Mouse (Mus musculus) C2C12 (cell line): ENCODE results near the gene Prr12.

Experiments used
- CTCF ChIP-seq: IDR thresholded peaks from one replicate; pipeline ENCODE4 v1.5.1; 2011; ENCODE audit not compliant: control insufficient read depth, insufficient read depth, insufficient read length
- MAX ChIP-seq: IDR thresholded peaks from one replicate; pipeline ENCODE4 v1.6.1; 2011; ENCODE audit warnings: mild to moderate bottlenecking, control low read depth

DNA sequence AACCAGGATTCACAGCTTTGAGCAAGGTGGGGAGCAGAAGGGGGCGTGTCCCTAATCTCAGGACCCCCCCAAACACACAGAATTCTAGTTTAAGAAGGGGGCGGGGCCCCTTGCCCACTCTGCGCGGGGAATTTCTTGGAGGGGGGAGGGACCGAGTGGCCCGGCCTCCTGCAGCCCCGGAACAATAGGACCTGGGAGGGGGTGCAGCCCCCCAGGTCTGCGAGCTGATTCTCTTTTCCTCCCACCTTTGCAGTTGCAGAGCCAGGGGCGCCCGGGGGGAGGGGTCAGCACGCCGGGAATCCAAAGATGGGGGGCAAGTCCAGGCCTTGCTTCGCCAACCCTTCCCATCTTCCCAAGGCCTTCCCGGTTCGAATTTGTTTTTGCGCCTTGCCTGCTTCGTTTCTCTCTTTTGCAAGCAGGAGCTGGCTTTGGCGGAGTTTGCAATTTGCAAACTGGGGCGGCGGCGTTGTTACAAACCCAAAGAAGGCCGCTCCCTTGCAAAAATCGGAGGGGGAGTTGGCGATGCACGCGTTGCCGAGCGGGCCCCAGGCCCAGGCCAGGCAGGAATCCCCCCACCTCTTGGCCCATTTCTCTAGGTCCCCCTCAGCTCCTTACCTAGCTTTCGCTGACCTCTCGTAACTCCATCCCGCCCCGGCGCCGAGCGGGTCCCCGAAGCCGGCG, 360 bp downstream of the Prr12 start:
- TF ChIP-seq CTCF (no peak), MAX (no peak)
